Mouse (Mus musculus) kidney, postnatal 14 days (tissue): Measurements from ENCODE around the gene Agbl1.
A peak's percentile ranks its signal among the peaks of the same experiment; 100 is the strongest.

Experiments used
- DNase-seq: peaks from one replicate; pipeline ENCODE4 v3.0.0; 2022; ENCODE audit warnings: mixed read lengths

Agbl1 gene

GRCm38 (mm10) chr7:77009571-77009970 lies 779.9 kb downstream of the Agbl1 start:
- no peak for DNase-seq

GRCm38 (mm10) chr7:77029019-77029418 lies 799.3 kb downstream of the Agbl1 start:
- no peak for DNase-seq

- no peak for DNase-seq
These were observed 846.3 kb downstream of the Agbl1 start for GRCm38 (mm10) chr7:77076033-77076432.

- no peak for DNase-seq
These were observed 857.6 kb downstream of the Agbl1 start for GRCm38 (mm10) chr7:77087266-77087665.

GRCm38 (mm10) chr7:77095153-77095552 lies 865.5 kb downstream of the Agbl1 start:
- no peak for DNase-seq

- DNase-seq, result no peak
These were observed 884.3 kb downstream of the Agbl1 start for GRCm38 (mm10) chr7:77114021-77114420.

- no peak for DNase-seq
These were observed 899.4 kb downstream of the Agbl1 start for GRCm38 (mm10) chr7:77129045-77129444.

GRCm38 (mm10) chr7:77131950-77132349 lies 902.3 kb downstream of the Agbl1 start:
- peak; percentile 20 for DNase-seq

GRCm38 (mm10) chr7:77132615-77133420 lies 903.1 kb downstream of the Agbl1 start:
- DNase-seq, result peak; percentile 28

- no peak for DNase-seq
These were observed 905.2 kb downstream of the Agbl1 start for GRCm38 (mm10) chr7:77134860-77135259.

- no peak for DNase-seq
These were observed 909.0 kb downstream of the Agbl1 start for GRCm38 (mm10) chr7:77138707-77139106.

- no peak for DNase-seq
These were observed 917.8 kb downstream of the Agbl1 start for GRCm38 (mm10) chr7:77147527-77147926.

GRCm38 (mm10) chr7:77148820-77149219 lies 919.1 kb downstream of the Agbl1 start:
- DNase-seq, result no peak

- DNase-seq, result no peak
These were observed 920.2 kb downstream of the Agbl1 start for GRCm38 (mm10) chr7:77149846-77150245.

GRCm38 (mm10) chr7:77152393-77152792 lies 922.7 kb downstream of the Agbl1 start:
- DNase-seq, result peak; percentile 5

- DNase-seq, result no peak
These were observed 923.2 kb downstream of the Agbl1 start for GRCm38 (mm10) chr7:77152909-77153308.

GRCm38 (mm10) chr7:77164921-77165320 lies 935.2 kb downstream of the Agbl1 start:
- DNase-seq, result no peak
